Mouse (Mus musculus): ENCODE measurements around the gene Wdr95.

Wdr95 gene

GRCm38 (mm10) chr5:149577449-149577848 is 49.0 kb downstream of the Wdr95 start:
- no peak for DNase-seq (ENCODE audit: low spot score in 2 of 2)

GRCm38 (mm10) chr5:149582642-149583262 is 54.3 kb downstream of the Wdr95 start:
- DNase-seq (ENCODE audit: low spot score in 2 of 2) = no peak

- DNase-seq (ENCODE audit: low spot score in 2 of 2) = no peak
Measured at GRCm38 (mm10) chr5:149583507-149583906, 55.0 kb downstream of the Wdr95 start.

- no peak for DNase-seq (ENCODE audit: low spot score in 2 of 2)
Measured at GRCm38 (mm10) chr5:149584154-149584655, 55.7 kb downstream of the Wdr95 start.

- no peak for DNase-seq (ENCODE audit: low spot score in 2 of 2)
Measured at GRCm38 (mm10) chr5:149585231-149585630, 56.8 kb downstream of the Wdr95 start.

- DNase-seq (ENCODE audit: low spot score in 2 of 2) = no peak
Measured at GRCm38 (mm10) chr5:149585910-149586309, 57.4 kb downstream of the Wdr95 start.

- DNase-seq (ENCODE audit: low spot score in 2 of 2) = no peak
Measured at GRCm38 (mm10) chr5:149587327-149587895, 58.9 kb downstream of the Wdr95 start.

GRCm38 (mm10) chr5:149588814-149589534 is 60.5 kb downstream of the Wdr95 start:
- DNase-seq (ENCODE audit: low spot score in 2 of 2) = no peak

- DNase-seq (ENCODE audit: low spot score in 2 of 2) = no peak
Measured at GRCm38 (mm10) chr5:149589932-149590331, 61.5 kb downstream of the Wdr95 start.

- DNase-seq (ENCODE audit: low spot score in 2 of 2) = no peak
Measured at GRCm38 (mm10) chr5:149594215-149594614, 65.7 kb downstream of the Wdr95 start.

- no peak for DNase-seq (ENCODE audit: low spot score in 2 of 2)
Measured at GRCm38 (mm10) chr5:149597351-149597750, 68.9 kb downstream of the Wdr95 start.

- no peak for DNase-seq (ENCODE audit: low spot score in 2 of 2)
Measured at GRCm38 (mm10) chr5:149601996-149602395, 73.5 kb downstream of the Wdr95 start.

GRCm38 (mm10) chr5:149603241-149603640 is 74.8 kb downstream of the Wdr95 start:
- DNase-seq (ENCODE audit: low spot score in 2 of 2) = no peak

- no peak for DNase-seq (ENCODE audit: low spot score in 2 of 2)
Measured at GRCm38 (mm10) chr5:149607083-149607720, 78.7 kb downstream of the Wdr95 start.

- DNase-seq (ENCODE audit: low spot score in 2 of 2) = peak in 1 of 2 experiments; percentile 24
Measured at GRCm38 (mm10) chr5:149611476-149612164, 83.1 kb downstream of the Wdr95 start.

- DNase-seq (ENCODE audit: low spot score in 2 of 2) = no peak
Measured at GRCm38 (mm10) chr5:149612165-149612518, 83.7 kb downstream of the Wdr95 start.

- no peak for DNase-seq (ENCODE audit: low spot score in 2 of 2)
Measured at GRCm38 (mm10) chr5:149612740-149613139, 84.3 kb downstream of the Wdr95 start.

- no peak for DNase-seq (ENCODE audit: low spot score in 2 of 2)
Measured at GRCm38 (mm10) chr5:149616138-149616537, 87.7 kb downstream of the Wdr95 start.

- no peak for DNase-seq (ENCODE audit: low spot score in 2 of 2)
Measured at GRCm38 (mm10) chr5:149616817-149617216, 88.3 kb downstream of the Wdr95 start.

GRCm38 (mm10) chr5:149617776-149618425 is 89.4 kb downstream of the Wdr95 start:
- DNase-seq (ENCODE audit: low spot score in 2 of 2) = no peak

GRCm38 (mm10) chr5:149622152-149622551 is 93.7 kb downstream of the Wdr95 start:
- no peak for DNase-seq (ENCODE audit: low spot score in 2 of 2)
